Mouse (Mus musculus) urinary bladder, postnatal 25 days (tissue): ENCODE data around the gene Rimkla.
A peak's percentile ranks its signal among the peaks of the same experiment; 100 is the strongest.
"Not testable (repeated sequence)": the region's sequence is repeated elsewhere in the genome, so short reads cannot be mapped to it uniquely, and the experiment has no call there.

ENCODE experiments used
- DNase-seq: peaks from one replicate; pipeline ENCODE4 v3.0.0; 2022; ENCODE audit warnings: low spot score

Rimkla gene

GRCm38 (mm10) chr4:119492291-119492932, at the start of gene Rimkla:
TSS of gene Rimkla (minus strand) at chr4:119492628.
- DNase-seq: peak; percentile 49

- DNase-seq: no peak
Measured at GRCm38 (mm10) chr4:119540533-119540890, 48.1 kb upstream of the Rimkla start.

GRCm38 (mm10) chr4:119539836-119540532, 47.6 kb upstream of the Rimkla start:
- DNase-seq: peak; percentile 46

DNA sequence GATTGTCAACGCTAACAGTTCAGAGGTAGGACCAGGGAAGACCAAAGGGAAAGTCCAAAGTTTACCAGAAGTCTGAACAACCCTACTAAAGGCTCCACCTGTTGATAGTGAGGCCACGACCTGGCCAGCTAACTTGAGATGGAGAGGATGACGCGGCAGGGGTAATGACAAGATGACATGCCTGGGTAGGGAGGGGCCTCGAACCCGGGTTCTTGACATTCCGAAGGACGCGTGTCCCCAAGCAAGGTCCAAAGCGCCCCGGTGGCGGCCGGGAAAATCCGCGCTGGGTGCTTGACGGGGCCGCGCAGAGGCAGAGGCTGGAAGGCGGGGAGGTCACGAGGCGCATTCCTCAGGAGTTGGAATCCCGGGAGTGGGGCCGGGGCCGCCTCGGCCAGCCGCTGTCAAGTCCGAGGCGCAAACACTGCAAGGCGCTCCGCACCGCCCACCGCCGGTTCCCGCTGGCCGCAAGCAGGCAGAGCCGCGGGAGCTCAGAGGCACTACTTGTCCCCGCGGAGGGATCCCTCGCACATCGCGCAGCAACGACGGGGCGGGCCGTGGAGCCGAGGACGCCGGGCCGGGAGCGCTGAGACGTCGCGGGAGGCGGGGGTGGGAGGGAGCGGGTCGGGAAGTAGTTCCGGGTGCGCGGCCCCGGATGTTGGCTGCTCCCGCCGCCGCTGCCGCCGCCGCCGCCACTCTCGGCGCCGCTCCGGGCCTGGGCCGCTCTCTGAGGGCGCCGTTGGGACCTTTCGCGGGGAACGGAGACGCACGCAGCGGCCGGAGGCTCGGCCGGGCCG, 46.8 kb upstream of the Rimkla start, which contains the start of gene Frg2f1:
TSS of gene Frg2f1 (minus strand) at position 499 of the 794 bp plus-strand sequence.
- DNase-seq: peak; percentile 94

- no peak for DNase-seq
Measured at GRCm38 (mm10) chr4:119537436-119537835, 45.0 kb upstream of the Rimkla start.

DNA sequence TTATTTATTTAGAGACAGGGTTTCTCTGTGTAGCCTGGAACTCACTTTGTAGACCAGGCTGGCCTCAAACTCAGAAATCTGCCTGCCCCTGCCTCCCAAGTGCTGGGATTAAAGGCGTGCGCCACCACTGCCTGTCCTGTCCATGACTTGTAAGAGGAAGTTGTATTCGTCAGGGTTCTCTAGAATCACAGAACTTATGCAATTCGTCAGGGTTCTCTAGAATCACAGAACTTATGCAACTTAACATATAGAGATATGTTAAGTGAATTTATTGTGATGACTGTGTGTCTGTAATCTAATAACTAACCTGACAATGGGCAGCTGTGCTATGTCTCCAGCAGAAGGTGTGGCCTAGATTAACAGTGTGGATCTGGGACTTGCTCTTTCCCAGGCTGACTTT, 44.2 kb upstream of the Rimkla start, which contains the start of gene Foxj3:
TSS of gene Foxj3 (plus strand) at position 390 of the 400 bp plus-strand sequence.
- DNase-seq: not testable (repeated sequence)

DNA sequence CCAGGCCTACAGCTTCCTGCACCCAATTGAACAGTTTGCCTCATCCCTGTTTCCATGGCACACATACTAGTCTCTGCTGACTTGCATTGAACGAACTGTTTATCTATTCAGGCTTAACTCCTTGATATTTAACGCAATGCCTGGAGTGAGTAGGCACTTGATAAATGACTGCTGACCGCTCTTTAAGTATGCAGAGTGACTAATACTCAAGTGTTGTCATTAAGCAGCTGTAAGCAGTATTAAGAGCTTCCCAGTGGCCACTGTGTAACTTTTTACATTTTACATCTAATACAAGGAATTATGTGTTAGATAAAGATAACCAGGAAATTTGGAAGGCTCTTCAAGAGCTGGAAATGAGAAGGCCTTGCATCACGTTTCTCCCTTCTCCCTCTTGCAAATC, 42.7 kb upstream of the Rimkla start:
- DNase-seq: no peak

- DNase-seq: no peak
Measured at GRCm38 (mm10) chr4:119531813-119532212, 39.4 kb upstream of the Rimkla start.

GRCm38 (mm10) chr4:119526329-119526845, 34.0 kb upstream of the Rimkla start:
- DNase-seq: no peak

DNA sequence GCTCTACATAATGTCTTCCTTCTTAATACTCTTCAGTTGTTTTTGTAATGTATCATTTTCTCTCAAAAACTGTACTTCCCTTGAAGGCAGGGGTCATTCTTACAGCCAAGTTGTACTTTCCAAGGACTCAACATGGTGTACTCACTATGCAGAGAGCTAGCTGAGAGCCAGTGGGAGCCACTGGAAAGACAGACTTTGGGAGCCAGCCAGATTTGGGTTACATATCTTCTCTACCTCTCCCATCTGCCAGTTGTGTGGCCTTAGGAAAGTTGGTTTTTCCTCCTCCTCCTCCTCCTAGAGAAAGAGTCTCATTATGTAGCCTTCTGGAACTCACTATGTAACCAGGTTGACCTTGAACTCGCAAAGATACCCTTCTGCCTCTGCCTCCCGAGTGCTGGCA, 32.0 kb upstream of the Rimkla start:
- DNase-seq: no peak

DNA sequence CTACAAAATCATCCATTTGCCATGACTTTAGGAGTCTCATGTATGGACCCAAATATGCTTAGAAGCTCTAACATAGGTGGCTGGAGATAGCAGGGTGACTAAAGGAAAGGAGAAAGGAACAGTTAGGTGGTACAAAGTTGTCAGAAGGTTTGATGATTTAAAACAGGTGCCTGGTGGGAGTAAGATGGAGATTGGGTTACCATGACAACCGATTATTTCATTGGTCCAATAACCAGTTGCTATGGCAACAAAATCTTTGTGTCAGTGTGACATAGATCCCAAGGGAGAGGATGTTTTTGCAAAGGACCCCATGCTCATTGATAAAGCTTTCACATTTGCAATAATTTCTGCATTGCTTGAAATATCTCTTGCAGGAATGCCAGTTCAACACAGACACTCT, 31.6 kb upstream of the Rimkla start:
- DNase-seq: no peak

- DNase-seq: no peak
Measured at GRCm38 (mm10) chr4:119523575-119523974, 31.1 kb upstream of the Rimkla start.

GRCm38 (mm10) chr4:119512731-119513141, 20.3 kb upstream of the Rimkla start:
- DNase-seq: no peak

- DNase-seq: no peak
Measured at GRCm38 (mm10) chr4:119511591-119511990, 19.2 kb upstream of the Rimkla start.

GRCm38 (mm10) chr4:119498319-119498848, 6.0 kb upstream of the Rimkla start:
- DNase-seq: no peak

- DNase-seq: no peak
Measured at GRCm38 (mm10) chr4:119492933-119493327, 502 bp upstream of the Rimkla start.

DNA sequence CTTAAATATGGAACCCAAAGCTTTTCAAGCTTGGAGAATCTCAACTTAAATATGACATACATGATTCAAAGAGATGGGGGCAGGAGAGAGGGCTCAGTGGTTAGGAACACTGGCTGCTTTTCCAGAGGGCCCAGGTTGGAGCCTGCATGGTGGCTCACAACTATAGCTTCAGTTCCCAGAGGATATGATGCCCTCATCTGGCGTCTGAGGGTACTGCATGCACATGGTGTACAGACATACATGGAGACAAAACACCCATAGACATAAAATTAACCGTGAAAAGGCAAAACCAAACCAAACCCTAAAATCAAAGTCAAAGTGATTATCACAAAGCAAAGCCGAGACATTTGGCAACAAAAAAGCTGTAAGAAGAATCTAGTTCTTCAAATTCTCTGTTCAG, 1.6 kb downstream of the Rimkla start:
- no peak for DNase-seq

- DNase-seq: no peak
Measured at GRCm38 (mm10) chr4:119489666-119490065, 2.8 kb downstream of the Rimkla start.

- DNase-seq: no peak
Measured at GRCm38 (mm10) chr4:119484882-119485281, 7.5 kb downstream of the Rimkla start.

GRCm38 (mm10) chr4:119483051-119483450, 9.4 kb downstream of the Rimkla start:
- no peak for DNase-seq

- no peak for DNase-seq
Measured at GRCm38 (mm10) chr4:119473150-119473549, 19.3 kb downstream of the Rimkla start.

DNA sequence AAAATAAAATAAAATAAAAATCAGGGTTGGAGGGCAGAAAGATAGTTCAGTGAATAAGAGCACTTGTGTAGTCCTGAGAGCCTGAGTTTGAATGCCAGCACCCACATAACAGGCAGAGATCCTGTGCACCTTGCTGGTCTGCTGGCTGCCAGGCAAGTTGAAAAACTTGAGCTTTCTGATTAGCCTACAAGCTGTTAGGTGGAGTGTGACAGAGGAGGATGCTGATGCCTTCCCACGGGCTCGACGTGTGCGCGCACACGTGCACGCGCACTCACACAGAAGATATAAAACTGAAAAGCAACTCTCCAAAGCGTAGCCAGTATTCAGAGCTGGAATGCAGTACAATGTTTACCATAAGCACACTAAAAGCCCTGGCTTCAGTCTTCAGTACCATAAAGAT, 19.9 kb downstream of the Rimkla start:
- DNase-seq: no peak
